Mouse (Mus musculus) layer of hippocampus, adult 8-10 months (tissue): Measurements from ENCODE around the gene Tnik. TPM values are rescaled to one million over a fixed set of nuclear protein-coding genes. Genes with fewer than 3 reads are reported as not detected.
A peak's percentile ranks its signal among the peaks of the same experiment; 100 is the strongest.

Source experiments
- DNase-seq, 2 experiments: peaks; one replicate each; pipeline ENCODE4 v3.0.0; 2022; ENCODE audit warnings: low spot score in 2 of 2
- total RNA-seq, 4 experiments: library from RNA; stranded (reverse); gene quantifications; 2 replicates each; pipeline ENCODE4 v1.2.4; 2022

Tnik gene
- total RNA-seq, 4 experiments from 2014 or later = 174 to 209 (median 197) TPM

DNA sequence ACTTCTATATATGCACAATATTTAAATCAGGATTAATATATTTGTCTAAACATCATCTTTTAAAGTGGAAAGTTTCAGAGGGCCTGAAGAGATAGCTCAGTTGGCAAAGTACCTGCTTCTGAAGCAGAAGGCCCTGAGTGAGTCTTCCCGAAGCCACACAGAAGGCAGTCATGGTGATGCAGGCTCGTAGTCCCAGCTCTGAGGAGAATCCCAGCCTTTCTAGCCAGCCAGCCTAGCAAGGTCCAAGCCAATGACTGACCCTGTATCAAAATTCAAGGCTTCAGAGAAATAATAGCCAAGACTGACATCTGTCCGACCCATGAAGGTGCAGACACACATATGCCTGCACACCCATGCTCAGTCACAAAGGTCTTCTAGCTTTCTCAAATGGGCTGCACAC, 279.9 kb downstream of the Tnik start:
- no peak for DNase-seq

DNA sequence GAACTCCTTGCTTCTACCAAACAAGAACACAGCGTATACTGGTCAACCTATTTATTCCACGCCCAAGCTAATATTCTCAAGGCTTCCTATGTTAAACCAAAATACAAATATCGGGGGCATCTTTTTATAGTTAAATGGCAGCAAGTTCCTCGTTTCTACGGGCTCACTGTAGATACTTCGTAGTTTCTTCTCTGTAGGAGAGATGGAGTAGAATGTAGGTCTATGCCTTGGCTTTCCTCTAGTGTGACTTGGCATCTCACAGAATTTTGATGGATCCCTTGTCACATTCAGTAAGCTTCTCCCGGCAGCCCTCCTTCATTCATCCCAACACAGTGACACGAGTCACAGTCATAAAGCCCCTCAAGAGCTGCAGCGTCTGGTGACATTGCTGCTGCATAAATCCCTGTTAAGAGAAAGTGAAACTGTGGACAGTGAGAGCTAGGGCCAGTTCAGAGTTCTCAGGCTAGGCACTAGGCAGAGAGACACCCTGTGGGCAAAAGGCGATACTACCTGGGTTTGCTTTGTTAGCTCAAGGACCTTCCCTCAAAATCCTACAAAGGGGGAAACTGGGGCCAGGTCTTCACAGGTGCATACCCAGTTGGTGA, 280.5 kb downstream of the Tnik start:
- DNase-seq = no peak

GRCm38 (mm10) chr3:28544345-28544869, 281.4 kb downstream of the Tnik start:
- no peak for DNase-seq

- no peak for DNase-seq
These were observed 285.1 kb downstream of the Tnik start for GRCm38 (mm10) chr3:28547965-28548730.

GRCm38 (mm10) chr3:28549391-28549790, 286.4 kb downstream of the Tnik start:
- no peak for DNase-seq

GRCm38 (mm10) chr3:28550497-28551093, 287.6 kb downstream of the Tnik start:
- peak; percentile 58 to 63 for DNase-seq

DNA sequence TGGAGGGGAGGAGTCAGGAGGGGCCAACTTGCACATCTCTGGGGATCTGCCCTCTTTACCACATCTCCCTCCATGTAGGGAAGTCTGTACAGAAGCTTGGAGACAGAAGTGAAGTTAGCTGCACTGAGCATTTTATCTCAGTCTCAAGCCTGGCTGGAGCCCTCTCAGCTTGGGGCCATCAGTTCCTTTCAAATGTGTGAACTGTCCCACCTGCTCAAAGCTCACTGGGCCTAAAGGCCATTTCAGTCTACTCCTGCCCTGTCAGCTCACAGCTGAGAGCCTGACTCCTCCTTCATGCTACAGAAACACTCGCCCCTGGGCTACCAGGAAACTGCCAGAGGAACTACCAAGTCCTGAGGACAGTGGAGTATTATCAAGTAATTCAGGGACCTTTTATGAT, 288.7 kb downstream of the Tnik start:
- no peak for DNase-seq

DNA sequence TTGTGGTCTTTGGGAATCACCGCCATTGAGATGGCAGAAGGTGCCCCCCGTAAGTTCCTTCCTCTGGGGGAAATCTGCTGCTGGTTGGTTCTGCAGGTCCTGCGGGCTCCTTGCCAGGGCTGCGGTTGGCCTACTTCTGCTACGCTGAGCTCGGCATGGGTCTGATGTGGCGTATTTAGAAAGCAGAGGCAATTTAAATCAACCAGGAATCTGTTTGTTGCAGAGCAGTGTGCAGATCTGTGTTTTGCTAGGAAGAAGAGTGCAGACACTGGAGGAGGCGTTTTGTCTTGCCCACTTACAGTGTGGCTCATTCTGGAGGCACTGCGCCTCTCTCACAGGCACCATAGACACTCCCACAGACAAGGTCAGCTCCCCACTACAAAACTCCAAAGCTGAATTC, 291.9 kb downstream of the Tnik start:
- DNase-seq = no peak

- no peak for DNase-seq
These were observed 293.0 kb downstream of the Tnik start for GRCm38 (mm10) chr3:28555795-28556570.

DNA sequence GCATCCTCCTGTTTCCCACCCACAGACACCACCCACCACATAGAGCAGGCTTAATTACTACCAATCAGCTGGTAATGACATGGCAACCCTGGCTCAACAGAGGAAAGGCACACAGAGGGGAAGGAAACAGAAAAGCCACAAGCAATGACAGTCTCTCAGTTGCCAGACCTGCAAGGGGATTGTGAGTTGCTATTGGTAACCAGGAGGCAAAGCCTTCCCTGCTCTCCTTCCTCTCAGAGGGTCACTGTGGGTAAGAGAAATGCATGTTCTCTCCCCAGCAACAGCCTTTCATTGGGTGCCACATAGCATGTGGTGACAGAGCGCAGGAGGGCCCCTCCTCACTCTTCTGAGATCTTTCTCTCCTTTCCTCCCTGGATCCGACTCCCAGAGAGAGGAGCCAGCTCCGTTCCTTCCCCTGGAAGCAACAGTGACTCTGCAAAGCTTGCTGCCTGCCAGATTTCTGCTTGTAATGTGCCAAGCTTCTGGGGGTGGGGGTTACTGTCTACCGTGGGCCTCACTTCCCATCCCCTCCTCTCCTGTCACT, 295.4 kb downstream of the Tnik start:
- DNase-seq = peak; percentile 60 to 71

DNA sequence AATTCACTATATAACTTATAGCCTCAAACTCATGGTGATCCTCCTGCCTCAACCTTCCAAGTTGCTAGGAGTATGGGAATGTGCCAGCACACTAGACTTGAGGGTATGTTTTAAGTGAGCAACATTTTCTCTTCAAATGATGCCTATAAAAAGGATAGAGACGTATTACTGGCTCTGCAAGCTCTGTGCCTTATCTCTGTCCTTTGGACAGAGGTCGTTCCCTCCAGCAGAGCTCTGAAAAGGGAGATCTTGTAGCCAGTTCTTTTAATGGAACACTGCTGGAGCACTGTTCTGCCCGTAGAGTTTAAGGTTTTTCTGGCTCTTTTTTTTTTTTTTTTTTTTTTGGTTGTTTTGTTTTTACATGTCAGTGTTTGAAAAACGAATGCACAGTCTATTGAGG, 298.4 kb downstream of the Tnik start:
- no peak for DNase-seq

- DNase-seq = no peak
These were observed 299.8 kb downstream of the Tnik start for GRCm38 (mm10) chr3:28562612-28563332.

DNA sequence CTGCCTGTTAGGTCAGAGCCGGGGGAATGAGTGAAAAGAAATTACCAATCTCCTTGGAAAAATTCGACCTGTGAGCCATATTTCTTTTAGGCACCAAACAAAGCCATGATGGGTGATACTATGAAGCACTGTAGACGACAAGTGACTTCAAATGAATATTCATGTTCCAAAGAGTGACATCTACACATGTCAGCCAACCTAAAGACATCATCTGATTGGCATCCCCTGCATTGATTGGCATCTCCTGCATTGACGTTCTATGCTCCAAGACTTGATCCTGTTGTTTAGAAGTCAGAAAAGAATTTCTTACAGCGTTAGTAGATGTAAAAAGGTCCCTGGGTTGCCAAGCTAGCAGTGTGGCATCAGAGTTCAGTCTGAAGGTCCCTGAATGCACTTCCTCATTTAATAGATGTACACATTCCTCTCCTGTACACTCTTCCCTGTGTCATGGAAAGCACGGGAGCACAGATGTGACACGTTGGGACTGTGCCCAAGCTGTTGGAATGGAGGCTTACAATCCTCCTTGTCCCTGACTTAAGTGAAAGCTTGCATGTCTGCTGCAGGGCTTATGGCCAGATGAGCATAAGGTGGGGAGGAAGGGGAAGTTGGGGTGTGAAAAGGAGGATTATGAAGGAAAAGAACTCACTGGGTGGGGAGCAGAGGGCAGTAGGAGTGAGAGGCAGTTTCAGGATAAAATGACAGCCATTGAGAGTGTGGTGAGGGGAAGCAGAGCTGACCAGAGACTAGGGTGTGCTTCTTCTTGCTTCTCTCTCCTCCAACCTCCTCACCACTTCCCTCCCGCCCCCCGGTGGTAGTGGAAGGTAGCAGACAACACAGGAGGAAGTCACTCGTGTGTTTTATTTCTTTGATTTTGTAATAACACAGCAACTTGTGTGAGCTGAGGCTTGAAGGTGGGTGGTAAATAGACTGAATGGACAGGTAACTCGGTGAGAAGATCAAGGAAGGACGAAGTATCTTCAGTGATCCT, 301.6 kb downstream of the Tnik start:
- peak in 1 of 2 experiments; percentile 24 for DNase-seq

- peak in 1 of 2 experiments; percentile 28 for DNase-seq
These were observed 314.3 kb downstream of the Tnik start for GRCm38 (mm10) chr3:28577301-28577700.

- no peak for DNase-seq
These were observed 316.1 kb downstream of the Tnik start for GRCm38 (mm10) chr3:28578950-28579615.

- DNase-seq = no peak
These were observed 322.9 kb downstream of the Tnik start for GRCm38 (mm10) chr3:28585750-28586465.

- no peak for DNase-seq
These were observed 324.8 kb downstream of the Tnik start for GRCm38 (mm10) chr3:28587808-28588207.

GRCm38 (mm10) chr3:28591345-28591744, 328.3 kb downstream of the Tnik start:
- DNase-seq = no peak
